In the genomic region with DNA sequence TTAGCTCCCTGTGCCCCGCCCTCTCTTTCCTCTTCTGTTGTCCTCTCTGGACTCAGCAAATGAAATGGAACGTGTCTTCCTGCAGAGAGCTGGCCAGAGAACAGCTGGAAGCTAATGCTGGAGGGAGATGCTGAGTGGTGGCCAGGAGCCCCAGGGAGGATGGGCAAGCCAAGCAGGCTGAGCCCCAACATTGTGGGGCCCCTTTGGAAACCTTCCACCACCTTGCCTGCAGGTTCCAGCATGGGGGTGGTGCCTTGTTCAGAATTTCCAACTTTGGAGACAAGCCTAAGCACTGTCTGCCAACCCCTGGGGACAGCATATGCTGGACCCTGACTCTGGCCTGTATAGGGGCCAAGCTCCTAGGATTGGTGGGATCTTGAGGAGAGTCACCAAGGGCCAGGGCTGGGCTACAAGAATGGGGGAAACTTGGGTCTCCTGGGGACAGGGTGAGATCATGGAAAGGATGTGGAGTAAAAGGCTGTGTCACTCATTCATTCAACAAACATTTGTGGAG, we compare ENCODE assay signal across 9 mouse cellular contexts.
DNase-seq lines count a peak whose midpoint lies in the region; ATAC-seq and TF ChIP-seq lines count a peak whose summit lies in the region.
"Had no signal": no experiment of that assay in that cellular context is flagged by ENCODE, and none has a peak within 500 bp of the region (broad histone marks: within the 10 kb centered on the region; RNA-seq: fewer than 3 reads in every experiment).

No protein-coding gene starts in this region.

- no peak overlapping the region for H3K27ac ChIP-seq in layer of hippocampus, adult 2 months
- H3K27ac ChIP-seq in embryonic facial prominence, embryonic 15.5 days (replicated peaks) = no peak overlapping the region
- no peak overlapping the region for H3K27ac ChIP-seq in forebrain, embryonic 15.5 days (replicated peaks)
- H3K27ac ChIP-seq: midbrain, embryonic 10.5 days had no signal

- DNase-seq in layer of hippocampus, postnatal 10 days (ENCODE audit: low spot score in 2 of 2) = peak; percentile 28 to 40
- no peak for DNase-seq in layer of hippocampus, adult 2 months (ENCODE audit: low spot score in 2 of 2)
- DNase-seq in gastrocnemius, postnatal 4 days (ENCODE audit: low spot score in 2 of 2) = peak; percentile 22 to 43
- peak; percentile 24 for DNase-seq in lung, postnatal 14 days
- DNase-seq in thymus, postnatal 36 days = no peak
- DNase-seq: kidney, adult 2 months had no signal

- H3K4me1 ChIP-seq in embryonic facial prominence, embryonic 15.5 days = peaks cover 21% of the 10 kb centered on the region
- no peaks in the 10 kb centered on the region for H3K4me1 ChIP-seq in forebrain, embryonic 15.5 days

- no peak overlapping the region for H3K4me3 ChIP-seq in layer of hippocampus, adult 2 months
- no peak overlapping the region for H3K4me3 ChIP-seq in embryonic facial prominence, embryonic 15.5 days (replicated peaks)
- H3K4me3 ChIP-seq in forebrain, embryonic 15.5 days = no peak overlapping the region
- H3K4me3 ChIP-seq: midbrain, embryonic 10.5 days had no signal

- H3K9ac ChIP-seq in embryonic facial prominence, embryonic 15.5 days = no peak overlapping the region
- no peak overlapping the region for H3K9ac ChIP-seq in forebrain, embryonic 15.5 days (replicated peaks)

- no peak overlapping the region for H3K4me2 ChIP-seq in embryonic facial prominence, embryonic 15.5 days (replicated peaks)
- no peak overlapping the region for H3K4me2 ChIP-seq in forebrain, embryonic 15.5 days (replicated peaks)

- no peaks in the 10 kb centered on the region for H3K9me3 ChIP-seq in embryonic facial prominence, embryonic 15.5 days (replicated peaks)
- no peaks in the 10 kb centered on the region for H3K9me3 ChIP-seq in forebrain, embryonic 15.5 days
- H3K9me3 ChIP-seq: midbrain, embryonic 10.5 days had no signal

- no peak for TF ChIP-seq CTCF in layer of hippocampus, adult 2 months (conservative IDR thresholded peaks at IDR 0.05)

- H3K27me3 ChIP-seq in embryonic facial prominence, embryonic 15.5 days = no peaks in the 10 kb centered on the region
- no peaks in the 10 kb centered on the region for H3K27me3 ChIP-seq in forebrain, embryonic 15.5 days

- 49% methylated on average over 2 of the region's 2 CpGs for WGBS in embryonic facial prominence, embryonic 15.5 days
- WGBS in forebrain, embryonic 15.5 days = 32% methylated on average over 2 of the region's 2 CpGs

- ATAC-seq in embryonic facial prominence, embryonic 15.5 days (ENCODE audit: insufficient number of reproducible peaks, low FRiP score, low TSS enrichment, low read depth) = peak; percentile 62
- no peak for ATAC-seq in forebrain, embryonic 15.5 days (replicated peaks)

- H3K36me3 ChIP-seq in embryonic facial prominence, embryonic 15.5 days = no peaks in the 10 kb centered on the region
- H3K36me3 ChIP-seq in forebrain, embryonic 15.5 days = no peaks in the 10 kb centered on the region

Comparison
In these comparisons a context has a peak if more than half of its experiments do, and no peak if none do; other contexts are left out.
1. DNase-seq: peak in layer of hippocampus, postnatal 10 days (2 of 2), gastrocnemius, postnatal 4 days (2 of 2) and lung, postnatal 14 days (single experiment); none in layer of hippocampus, adult 2 months (0 of 2) and thymus, postnatal 36 days (0 of 2).